Mouse (Mus musculus) thymus, postnatal 4 days (tissue): ENCODE results near the gene Bag2.
"Not testable (repeated sequence)": the region's sequence is repeated elsewhere in the genome, so short reads cannot be mapped to it uniquely, and the experiment has no call there.

Experiments used
- DNase-seq: peaks from one replicate; pipeline ENCODE4 v3.0.0; 2021

The Bag2 gene

GRCm38 (mm10) chr1:33757491-33758041 lies at the start of gene Bag2:
TSS of gene Bag2 (minus strand) at chr1:33757795.
- peak; percentile 69 for DNase-seq

DNA sequence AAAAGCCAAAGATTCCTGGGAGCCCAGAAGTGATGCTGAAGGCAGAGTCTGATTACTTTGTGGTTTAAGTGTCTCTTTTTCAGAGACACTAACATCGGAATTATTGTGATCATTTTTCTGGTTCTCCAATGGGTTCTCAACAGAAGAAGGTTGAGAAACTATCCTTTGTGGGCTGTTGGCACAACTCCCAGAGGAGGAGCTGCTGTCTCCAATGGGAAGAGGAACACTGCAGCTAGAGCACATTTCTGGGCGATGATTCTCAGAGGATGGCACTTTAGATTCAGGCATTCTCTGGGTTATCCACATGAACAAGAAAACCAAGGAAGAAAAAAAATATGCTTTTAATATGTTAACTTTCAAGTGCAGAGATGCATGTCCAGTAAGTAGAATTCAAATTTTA lies 45.7 kb upstream of the Bag2 start:
- no peak for DNase-seq

DNA sequence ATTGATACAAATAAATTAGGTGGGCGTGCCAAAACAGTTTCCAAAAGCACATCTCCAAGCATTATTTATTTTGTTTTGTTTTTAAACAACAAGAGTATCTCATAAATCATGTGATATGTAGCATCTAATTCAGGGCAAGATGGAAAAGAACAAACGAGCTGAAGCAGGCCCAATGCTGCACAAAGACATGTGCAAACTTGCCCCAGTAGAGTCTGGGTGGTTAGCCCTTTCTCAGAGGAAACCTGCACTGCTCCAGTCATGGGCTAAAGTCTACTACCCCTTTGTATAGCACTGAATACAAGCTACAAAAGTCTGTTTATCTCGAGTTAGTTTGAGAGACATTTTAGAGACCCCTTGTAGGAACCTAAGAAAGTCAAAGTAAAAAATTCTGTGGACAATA lies 42.0 kb upstream of the Bag2 start:
- no peak for DNase-seq

GRCm38 (mm10) chr1:33788493-33788892 lies 30.9 kb upstream of the Bag2 start:
- no peak for DNase-seq

DNA sequence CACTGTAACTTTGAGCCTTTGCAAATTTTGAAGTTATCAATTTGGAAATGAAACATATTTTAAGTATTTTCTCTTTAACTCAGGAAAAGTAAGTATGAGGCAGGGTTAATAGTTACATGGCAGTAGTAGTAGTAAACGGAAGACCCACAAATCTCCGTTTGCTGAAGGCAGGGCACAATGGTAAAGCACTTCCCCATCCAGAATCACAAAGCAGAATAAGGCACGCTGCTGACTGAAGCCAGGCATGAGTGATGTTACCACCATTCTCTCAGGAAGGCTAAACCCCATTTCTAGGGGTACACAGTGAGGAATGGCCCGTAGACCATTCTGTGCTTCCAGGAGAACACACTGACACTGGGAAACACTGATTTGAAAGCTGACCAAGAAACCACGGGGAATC lies 30.5 kb upstream of the Bag2 start:
- no peak for DNase-seq

- no peak for DNase-seq
Measured at GRCm38 (mm10) chr1:33784561-33784960, 27.0 kb upstream of the Bag2 start.

GRCm38 (mm10) chr1:33776175-33776611 lies 18.6 kb upstream of the Bag2 start:
- no peak for DNase-seq

- DNase-seq = no peak
Measured at GRCm38 (mm10) chr1:33772106-33772505, 14.5 kb upstream of the Bag2 start.

GRCm38 (mm10) chr1:33771621-33772020 lies 14.0 kb upstream of the Bag2 start:
- no peak for DNase-seq

- DNase-seq = no peak
Measured at GRCm38 (mm10) chr1:33768827-33769226, 11.2 kb upstream of the Bag2 start.

DNA sequence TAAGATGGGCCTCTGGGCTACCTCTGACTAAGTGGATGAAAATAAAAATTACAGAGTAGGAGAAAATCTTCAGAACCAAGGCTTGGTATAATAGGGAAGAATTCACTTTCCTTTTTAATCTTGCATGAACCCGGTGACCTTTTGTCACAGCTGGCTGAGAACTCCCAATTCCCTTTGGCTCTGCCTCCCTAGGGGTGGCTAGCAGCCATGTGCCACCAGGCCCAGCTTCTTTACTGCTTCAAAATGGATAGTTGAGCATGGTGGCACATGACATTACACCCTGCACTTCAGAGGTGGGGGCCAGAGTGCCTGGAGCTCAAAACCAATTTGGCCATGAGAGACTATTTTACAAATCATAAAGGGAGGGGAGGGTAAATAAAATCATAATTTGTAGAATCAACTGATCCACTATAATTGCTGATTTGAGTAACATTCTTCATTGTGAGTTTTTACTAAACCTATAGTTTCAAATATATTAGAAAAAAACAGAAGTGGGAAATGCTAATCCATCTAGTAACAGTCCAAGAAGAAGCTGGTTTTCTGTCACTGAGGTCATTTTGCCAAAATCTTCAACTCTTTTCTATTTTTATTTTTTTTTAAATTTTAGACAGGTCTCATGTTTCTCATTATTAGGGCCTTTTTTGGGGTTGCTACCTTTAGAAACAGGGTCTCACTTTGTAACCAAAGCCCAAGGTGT lies 10.6 kb upstream of the Bag2 start:
- DNase-seq = no peak

DNA sequence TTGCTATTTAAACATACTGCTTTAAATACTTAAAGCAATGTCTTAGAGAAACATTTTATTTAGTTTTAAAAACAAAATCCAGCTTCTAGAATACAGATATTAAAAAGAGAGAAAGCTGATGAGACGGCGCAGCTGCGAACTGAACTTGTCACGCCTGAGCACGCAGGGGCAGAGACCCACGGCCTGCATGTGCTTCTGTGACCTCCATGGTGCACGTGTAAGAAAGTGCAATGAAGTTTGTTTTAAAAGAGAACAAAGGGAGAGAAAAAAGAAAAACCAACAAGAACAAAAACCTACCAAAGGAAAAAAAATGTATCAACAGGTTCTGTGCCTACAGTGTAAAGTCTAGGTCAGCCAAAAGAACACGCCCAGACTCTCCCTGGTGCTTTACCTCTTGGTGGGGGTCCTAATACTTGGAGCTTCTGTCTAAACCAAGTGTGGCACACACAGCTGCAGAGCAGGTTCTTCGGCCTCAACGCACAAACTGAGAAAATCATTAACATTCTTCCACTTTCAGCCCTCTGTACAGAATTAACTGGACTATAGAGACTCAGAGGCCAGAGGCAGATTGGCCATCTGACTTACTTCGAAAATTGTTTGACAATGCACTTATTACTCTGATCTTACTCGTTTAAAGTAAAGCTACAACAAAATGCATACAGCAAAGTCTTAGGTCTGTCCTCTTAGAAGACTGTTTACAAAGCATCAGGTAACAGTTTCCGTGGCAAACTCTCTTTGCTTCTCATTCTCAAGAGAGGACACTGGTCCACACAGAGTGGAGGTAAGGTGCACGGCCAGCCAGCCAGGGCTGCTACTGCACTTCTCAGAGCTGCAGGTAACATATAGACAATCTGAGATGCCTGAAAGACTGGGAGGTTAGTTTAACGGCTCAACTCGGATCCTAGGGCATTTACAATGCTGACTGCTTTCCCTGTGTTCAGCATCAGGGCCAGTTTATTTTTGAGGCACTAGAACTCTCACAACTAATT lies 9.2 kb upstream of the Bag2 start:
- no peak for DNase-seq

DNA sequence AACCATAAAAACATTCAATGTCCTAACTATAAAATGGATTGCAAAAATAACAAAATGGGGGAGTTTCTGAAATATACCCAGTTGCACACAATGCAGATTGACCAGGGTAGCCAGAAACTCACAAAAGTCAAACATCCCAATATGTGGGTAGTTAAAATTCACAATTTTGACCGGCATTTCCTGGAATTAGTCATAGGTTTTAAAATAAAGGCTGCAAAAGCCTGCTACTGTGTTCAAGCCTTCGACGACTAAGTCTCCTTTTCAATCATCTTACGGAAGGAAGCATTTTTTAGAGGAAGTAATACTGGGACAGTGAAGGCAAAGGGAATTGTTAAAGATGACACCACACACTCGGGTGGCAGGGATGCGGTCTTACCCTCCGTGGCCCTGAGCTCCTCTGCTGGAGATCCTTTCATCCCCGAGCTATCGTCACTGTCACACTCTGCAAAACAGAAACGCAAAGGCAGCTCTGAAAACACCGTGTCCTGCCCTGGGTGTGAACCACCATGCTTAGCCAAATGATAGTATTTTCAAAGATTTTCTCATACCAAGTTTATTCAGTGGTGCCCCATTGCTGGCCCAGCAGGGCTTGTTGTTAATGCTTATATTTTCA lies 8.0 kb upstream of the Bag2 start:
- no peak for DNase-seq

- DNase-seq = no peak
Measured at GRCm38 (mm10) chr1:33763826-33764225, 6.2 kb upstream of the Bag2 start.

- DNase-seq = peak; percentile 25
Measured at GRCm38 (mm10) chr1:33758488-33758887, 893 bp upstream of the Bag2 start.

GRCm38 (mm10) chr1:33757033-33757413 lies 572 bp downstream of the Bag2 start:
- peak; percentile 34 for DNase-seq

DNA sequence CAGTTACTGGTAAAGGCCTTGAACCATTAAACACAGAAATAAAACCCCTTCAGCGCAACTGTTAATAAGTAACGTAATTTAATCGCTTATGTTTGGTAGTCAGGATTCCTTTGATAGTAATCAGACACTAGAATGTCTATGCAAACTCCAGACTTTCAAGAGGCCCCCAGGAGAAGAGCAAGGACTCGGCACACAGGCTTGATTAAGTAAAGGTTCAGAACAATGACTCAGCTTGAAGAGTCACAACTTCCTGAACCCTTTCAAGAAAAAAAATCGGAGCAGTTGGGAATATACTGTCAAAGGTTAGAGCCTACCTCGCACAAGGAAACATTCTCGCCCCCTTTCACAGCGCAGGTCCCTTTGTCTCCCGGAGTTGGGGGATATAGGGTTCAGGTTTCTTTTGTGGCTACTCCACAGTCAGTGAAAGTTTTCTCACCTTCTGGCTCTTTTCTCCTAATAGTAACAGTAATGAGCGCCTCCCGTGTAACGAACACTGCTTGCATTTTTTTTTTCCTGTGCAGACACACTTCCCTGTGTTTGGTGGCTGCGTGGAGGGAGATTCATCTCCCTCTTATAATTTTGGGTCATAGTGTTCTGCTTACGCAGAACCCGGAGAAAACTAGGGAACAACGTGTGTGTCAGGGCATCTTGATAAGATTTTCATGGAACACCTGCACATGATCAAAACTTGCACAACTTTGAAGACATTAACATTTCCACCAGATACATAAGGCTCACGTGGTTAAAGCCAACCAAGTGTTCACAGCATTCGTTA lies 1.1 kb downstream of the Bag2 start:
- DNase-seq = no peak

DNA sequence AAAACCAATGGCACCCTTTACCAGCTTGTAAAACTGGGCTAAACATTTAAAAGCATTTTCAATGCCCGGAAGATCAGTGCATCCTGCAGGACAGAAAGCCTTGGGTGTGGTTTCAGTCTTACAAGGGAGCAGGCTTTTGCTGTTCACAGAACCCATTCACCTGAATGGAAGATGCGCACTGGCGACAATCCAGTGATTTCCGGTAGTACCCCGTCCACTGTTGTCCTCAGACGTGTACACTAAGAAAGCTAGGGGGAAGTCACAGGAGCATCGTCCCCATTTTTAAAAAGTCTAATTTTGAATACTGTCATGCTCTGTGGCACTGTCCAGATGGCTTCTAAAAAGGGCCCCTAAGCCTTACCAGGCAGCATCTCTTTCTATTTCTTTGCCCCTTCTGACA lies 1.8 kb downstream of the Bag2 start:
- DNase-seq = no peak

GRCm38 (mm10) chr1:33754965-33755735 lies 2.4 kb downstream of the Bag2 start:
- no peak for DNase-seq

- no peak for DNase-seq
Measured at GRCm38 (mm10) chr1:33754089-33754488, 3.5 kb downstream of the Bag2 start.

DNA sequence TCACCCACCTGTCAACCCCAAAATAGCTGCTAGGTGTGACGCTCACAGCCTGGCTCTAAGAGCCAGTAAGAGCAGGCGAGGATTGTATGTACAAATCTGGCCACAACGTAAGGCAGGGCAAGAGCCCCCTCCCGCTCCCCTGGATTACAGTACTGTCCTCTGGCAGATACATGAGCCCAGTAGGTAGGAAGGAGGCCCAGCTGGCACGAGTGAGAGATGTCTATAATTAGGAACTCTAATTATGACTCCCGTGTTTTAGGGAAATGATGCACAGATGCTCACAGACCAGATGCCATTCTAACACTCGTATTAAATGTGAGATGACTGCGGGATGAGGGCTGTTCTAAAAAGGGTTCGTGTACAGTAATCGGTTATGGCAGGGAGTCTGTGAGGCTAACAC lies 6.3 kb downstream of the Bag2 start:
- no peak for DNase-seq

- not testable (repeated sequence) for DNase-seq
Measured at GRCm38 (mm10) chr1:33749709-33750108, 7.9 kb downstream of the Bag2 start.
